Mouse (Mus musculus) myocyte (in vitro differentiated cells): ENCODE data around the gene Kctd2. TPM values are rescaled to one million over a fixed set of nuclear protein-coding genes. Genes with fewer than 3 reads are reported as not detected.
"Not testable (repeated sequence)": the region's sequence is repeated elsewhere in the genome, so short reads cannot be mapped to it uniquely, and the experiment has no call there.

Experiments used
- H3K27me3 ChIP-seq: one replicate; pipeline ENCODE4 v1.6.1; 2011; ENCODE audit not compliant: control insufficient read depth, insufficient read depth, insufficient read length
- H3K36me3 ChIP-seq: one replicate; pipeline ENCODE4 v1.6.1; 2011; ENCODE audit not compliant: control insufficient read depth, insufficient read depth
- H3K4me2 ChIP-seq: one replicate; pipeline ENCODE4 v1.6.1; 2011; ENCODE audit warnings: low read depth, control low read depth
- H3K4me3 ChIP-seq: one replicate; pipeline ENCODE4 v1.5.1; 2011; ENCODE audit warnings: mild to moderate bottlenecking, control low read depth, moderate library complexity
- H3K79me2 ChIP-seq: one replicate; pipeline ENCODE4 v1.6.1; 2011; ENCODE audit not compliant: control insufficient read depth, insufficient read depth
- H3ac ChIP-seq: one replicate; pipeline ENCODE4 v1.6.1; 2011; ENCODE audit not compliant: control insufficient read depth, insufficient read length
- CEBPB ChIP-seq: IDR thresholded peaks from 2 replicates; pipeline ENCODE4 v1.6.1; 2011; ENCODE audit warnings: mild to moderate bottlenecking, moderate library complexity; ENCODE audit not compliant: poor library complexity, insufficient read depth, severe bottlenecking
- E2F4 ChIP-seq: IDR thresholded peaks from one replicate; pipeline ENCODE4 v1.6.1; 2011; ENCODE audit warnings: mild to moderate bottlenecking, control low read depth, moderate library complexity; ENCODE audit not compliant: insufficient read depth
- MAX ChIP-seq: IDR thresholded peaks from one replicate; pipeline ENCODE4 v1.6.1; 2011; ENCODE audit warnings: low read depth, mild to moderate bottlenecking, control low read depth
- MYOD1 ChIP-seq, 3 experiments: IDR thresholded peaks; one replicate each; pipeline ENCODE4 v1.6.1; 2011; ENCODE audit warnings: control low read depth in 2 of 3, low read depth in 2 of 3, mild to moderate bottlenecking in 2 of 3, moderate library complexity in 1 of 3; ENCODE audit not compliant: insufficient read length in 2 of 3, control insufficient read depth in 1 of 3
- MYOG ChIP-seq, 3 experiments: IDR thresholded peaks; one replicate each; pipeline ENCODE4 v1.6.1; 2011; ENCODE audit warnings: control low read depth in 2 of 3, low read depth in 2 of 3, mild to moderate bottlenecking in 2 of 3; ENCODE audit not compliant: insufficient read length in 2 of 3, control insufficient read depth in 1 of 3, insufficient read depth in 1 of 3
- POLR2A ChIP-seq: IDR thresholded peaks from one replicate; pipeline ENCODE4 v1.6.1; 2011; ENCODE audit warnings: low read depth, mild to moderate bottlenecking, control low read depth, moderate library complexity; ENCODE audit not compliant: insufficient read length
- POLR2AphosphoS2 ChIP-seq: IDR thresholded peaks from one replicate; pipeline ENCODE4 v1.6.1; 2011; ENCODE audit warnings: low read depth, control low read depth; ENCODE audit not compliant: insufficient read length
- REST ChIP-seq: IDR thresholded peaks from one replicate; pipeline ENCODE4 v1.6.1; 2011; ENCODE audit warnings: mild to moderate bottlenecking, control low read depth, moderate library complexity; ENCODE audit not compliant: insufficient read depth, insufficient read length
- SRF ChIP-seq: IDR thresholded peaks from one replicate; pipeline ENCODE4 v1.6.1; 2011; ENCODE audit warnings: low read depth; ENCODE audit not compliant: control insufficient read depth, insufficient read length
- TCF12 ChIP-seq: IDR thresholded peaks from one replicate; pipeline ENCODE4 v1.6.1; 2011; ENCODE audit warnings: mild to moderate bottlenecking, control low read depth; ENCODE audit not compliant: poor library complexity, insufficient read depth, severe bottlenecking
- TCF3 ChIP-seq: IDR thresholded peaks from one replicate; pipeline ENCODE4 v1.6.1; 2011; ENCODE audit warnings: low read depth, control low read depth; ENCODE audit not compliant: insufficient read length
- USF1 ChIP-seq: IDR thresholded peaks from one replicate; pipeline ENCODE4 v1.6.1; 2011; ENCODE audit warnings: low read depth, mild to moderate bottlenecking, control low read depth, moderate library complexity
- polyA plus RNA-seq: library from polyadenylated mRNA; unstranded; fragments of >200 nt; fragmentation: generic; extraction: Trizol; gene quantifications from one replicate; pipeline ENCODE4 v1.2.1, GENCODE M21; 2012; ENCODE audit warnings: missing spikeins

Gene Kctd2
- polyA plus RNA-seq, 1 experiment = 27.3 TPM

DNA sequence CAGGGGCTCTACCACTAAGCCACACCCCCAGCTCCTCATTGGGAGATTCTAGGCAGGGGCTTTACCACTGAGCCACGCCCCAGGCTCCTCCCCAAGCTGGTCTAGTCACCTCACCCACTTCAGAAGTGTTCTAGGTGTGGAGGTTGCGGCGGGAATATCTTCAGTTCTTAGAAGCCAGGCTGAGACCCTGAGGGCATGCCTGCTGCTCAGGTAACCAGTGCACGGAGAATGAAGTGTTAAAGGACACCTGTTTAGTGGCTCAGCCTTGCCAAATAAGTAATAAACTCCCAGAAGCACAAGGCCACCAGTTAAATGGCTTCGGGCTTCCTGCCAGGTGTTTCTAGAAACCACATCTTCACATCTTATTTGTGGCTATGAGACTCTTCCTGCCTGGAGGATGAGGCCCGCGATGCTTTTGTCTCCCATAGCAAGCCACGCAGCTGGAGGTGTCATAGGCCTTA, 31.9 kb downstream of the Kctd2 start:
- Histone ChIP-seq H3K27me3 (peaks cover 24% of the 10 kb centered on the region), H3K36me3 (no peaks in the 10 kb centered on the region), H3K4me2 (no peak overlapping the region), H3ac (no peak overlapping the region), H3K79me2 (no peaks in the 10 kb centered on the region), H3K4me3 (no peak overlapping the region)
- TF ChIP-seq MYOD1 (IDR thresholded peaks at IDR 0.05; ENCODE audit: control insufficient read depth in 1 of 3, insufficient read length in 2 of 3, low read depth in 2 of 3) (no peak), POLR2AphosphoS2 (no peak), USF1 (no peak), REST (no peak), SRF (no peak), MYOG (IDR thresholded peaks at IDR 0.05; ENCODE audit: control insufficient read depth in 1 of 3, insufficient read depth in 1 of 3, insufficient read length in 2 of 3, low read depth in 2 of 3) (no peak), TCF3 (no peak), MAX (no peak), E2F4 (no peak), POLR2A (no peak), TCF12 (no peak), CEBPB (no peak)

GRCm38 (mm10) chr11:115452281-115452860, 32.4 kb downstream of the Kctd2 start:
- Histone ChIP-seq H3K27me3 (peaks cover 24% of the 10 kb centered on the region), H3K36me3 (no peaks in the 10 kb centered on the region), H3K4me2 (no peak overlapping the region), H3ac (no peak overlapping the region), H3K4me3 (no peak overlapping the region), H3K79me2 (no peaks in the 10 kb centered on the region)
- no peak for TF ChIP-seq MYOD1 (IDR thresholded peaks at IDR 0.05; ENCODE audit: control insufficient read depth in 1 of 3, insufficient read length in 2 of 3, low read depth in 2 of 3)
- TF ChIP-seq E2F4 = no peak
- no peak for TF ChIP-seq REST
- TF ChIP-seq MYOG (IDR thresholded peaks at IDR 0.05; ENCODE audit: control insufficient read depth in 1 of 3, insufficient read depth in 1 of 3, insufficient read length in 2 of 3, low read depth in 2 of 3) = no peak
- no peak for TF ChIP-seq MAX
- TF ChIP-seq POLR2AphosphoS2 = no peak
- TF ChIP-seq TCF3 = no peak
- no peak for TF ChIP-seq POLR2A
- TF ChIP-seq USF1 = no peak
- no peak for TF ChIP-seq SRF
- TF ChIP-seq CEBPB = no peak
- no peak for TF ChIP-seq TCF12

GRCm38 (mm10) chr11:115453306-115453705, 33.4 kb downstream of the Kctd2 start:
- Histone ChIP-seq H3K27me3 (peaks cover 18% of the 10 kb centered on the region), H3K4me3 (no peak overlapping the region), H3K36me3 (no peaks in the 10 kb centered on the region), H3K79me2 (no peaks in the 10 kb centered on the region), H3ac (no peak overlapping the region), H3K4me2 (no peak overlapping the region)
- TF ChIP-seq SRF (no peak), MYOG (IDR thresholded peaks at IDR 0.05; ENCODE audit: control insufficient read depth in 1 of 3, insufficient read depth in 1 of 3, insufficient read length in 2 of 3, low read depth in 2 of 3) (no peak), MAX (no peak), POLR2A (no peak), POLR2AphosphoS2 (no peak), E2F4 (no peak), TCF12 (no peak), REST (no peak), CEBPB (no peak), USF1 (no peak), TCF3 (no peak)

- H3ac ChIP-seq, H3K36me3 ChIP-seq, H3K4me2 ChIP-seq, H3K79me2 ChIP-seq, H3K4me3 ChIP-seq: not testable (repeated sequence)
- peaks cover 14% of the 10 kb centered on the region for H3K27me3 ChIP-seq
These were observed 34.9 kb downstream of the Kctd2 start for GRCm38 (mm10) chr11:115454822-115455221.

DNA sequence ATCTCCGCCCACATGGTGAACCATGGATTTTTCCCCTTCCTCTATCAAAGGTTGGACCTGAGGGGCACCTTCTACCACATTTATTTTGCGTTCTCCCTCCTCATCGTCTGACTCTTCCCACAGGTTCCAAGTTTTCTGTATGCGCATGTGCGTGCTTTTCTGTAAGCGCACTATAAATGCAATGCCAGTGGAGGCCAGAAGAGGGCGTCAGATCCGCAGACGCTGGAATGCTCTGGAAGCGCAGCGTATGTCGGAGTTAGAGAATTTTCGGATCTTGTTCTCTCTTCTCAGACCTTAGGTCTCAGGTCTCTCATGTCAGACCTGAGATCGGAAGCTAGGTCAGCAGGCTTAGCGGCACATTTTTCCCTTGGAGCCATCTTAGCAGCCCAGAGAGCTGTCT, 35.7 kb downstream of the Kctd2 start:
- no peak for TF ChIP-seq SRF

More for the DNA sequence above, 35.7 kb downstream of the Kctd2 start:
- no peak overlapping the region for H3K4me2 ChIP-seq
- H3K4me3 ChIP-seq = no peak overlapping the region
- H3K36me3 ChIP-seq = no peaks in the 10 kb centered on the region
- no peaks in the 10 kb centered on the region for H3K79me2 ChIP-seq
- H3ac ChIP-seq = no peak overlapping the region
- H3K27me3 ChIP-seq = peaks cover 14% of the 10 kb centered on the region
